Mouse (Mus musculus): ENCODE results near the gene Ccdc186.
"Not testable (repeated sequence)": the region's sequence is repeated elsewhere in the genome, so short reads cannot be mapped to it uniquely, and the experiment has no call there.

Gene Ccdc186

GRCm38 (mm10) chr19:56756412-56756811, 65.6 kb downstream of the Ccdc186 start:
- no peak for DNase-seq (ENCODE audit: low spot score)

DNA sequence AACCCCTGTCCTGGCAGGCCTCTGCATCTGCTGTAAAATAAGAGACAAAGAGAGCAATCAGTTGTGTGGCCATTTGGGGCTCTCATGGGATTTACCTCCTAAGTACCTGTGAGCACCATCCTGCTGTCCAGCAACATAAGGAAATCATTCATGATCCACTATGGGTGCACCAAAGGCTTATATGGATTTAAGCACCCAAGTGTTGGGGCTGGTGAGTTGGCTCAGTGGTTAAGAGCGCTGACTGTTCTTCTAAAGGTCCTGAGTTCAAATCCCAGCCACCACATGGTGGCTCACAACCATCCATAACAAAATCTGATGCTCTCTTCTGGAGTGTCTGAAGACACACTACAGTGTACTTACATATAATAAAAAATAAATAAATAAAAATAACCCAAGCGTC, 67.5 kb downstream of the Ccdc186 start:
- DNase-seq (ENCODE audit: low spot score), result not testable (repeated sequence)

GRCm38 (mm10) chr19:56750709-56751108, 71.3 kb downstream of the Ccdc186 start:
- DNase-seq (ENCODE audit: low spot score), result no peak

GRCm38 (mm10) chr19:56749343-56749742, 72.6 kb downstream of the Ccdc186 start:
- no peak for DNase-seq (ENCODE audit: low spot score)

- no peak for DNase-seq (ENCODE audit: low spot score)
Observed at GRCm38 (mm10) chr19:56747878-56748277, 74.1 kb downstream of the Ccdc186 start.

- DNase-seq (ENCODE audit: low spot score), result no peak
Observed at GRCm38 (mm10) chr19:56746618-56747017, 75.4 kb downstream of the Ccdc186 start.

- no peak for DNase-seq (ENCODE audit: low spot score)
Observed at GRCm38 (mm10) chr19:56745528-56745927, 76.5 kb downstream of the Ccdc186 start.

- DNase-seq (ENCODE audit: low spot score), result no peak
Observed at GRCm38 (mm10) chr19:56745061-56745460, 76.9 kb downstream of the Ccdc186 start.

Data from urinary bladder, postnatal 10 days (tissue).